Mouse (Mus musculus): ENCODE measurements around the gene 9030612E09Rik.

9030612E09Rik gene
- long read RNA-seq, experiment 1: 0 reads
- long read RNA-seq, experiment 2: 0 reads

GRCm38 (mm10) chr10:43174326-43175155 lies at the start of gene 9030612E09Rik, which contains the start of gene Sobp:
TSS of gene 9030612E09Rik (plus strand) at chr10:43174704.
TSS of gene Sobp (minus strand) at chr10:43174530.
- intact Hi-C loops (cut with DNase I): loop anchor here (10.0 kb wide), 1 partner anchor 140 kb away; no protein-coding TSS in a partner anchor

- intact Hi-C loops (cut with DNase I): no loop called here
Observed at GRCm38 (mm10) chr10:43128750-43129149, 45.8 kb upstream of the 9030612E09Rik start.

- intact Hi-C loops (cut with DNase I): no loop called here
Observed at GRCm38 (mm10) chr10:43134027-43134426, 40.5 kb upstream of the 9030612E09Rik start.

- intact Hi-C loops (cut with DNase I): no loop called here
Observed at GRCm38 (mm10) chr10:43143173-43143572, 31.3 kb upstream of the 9030612E09Rik start.

- intact Hi-C loops (cut with DNase I): no loop called here
Observed at GRCm38 (mm10) chr10:43148456-43148855, 26.0 kb upstream of the 9030612E09Rik start.

- intact Hi-C loops (cut with DNase I): no loop called here
Observed at GRCm38 (mm10) chr10:43152643-43153042, 21.9 kb upstream of the 9030612E09Rik start.

GRCm38 (mm10) chr10:43155046-43155560 lies 19.4 kb upstream of the 9030612E09Rik start:
- intact Hi-C loops (cut with DNase I): no loop called here

GRCm38 (mm10) chr10:43158917-43159316 lies 15.6 kb upstream of the 9030612E09Rik start:
- intact Hi-C loops (cut with DNase I): no loop called here

- intact Hi-C loops (cut with DNase I): no loop called here
Observed at GRCm38 (mm10) chr10:43159333-43159732, 15.2 kb upstream of the 9030612E09Rik start.

- intact Hi-C loops (cut with DNase I): no loop called here
Observed at GRCm38 (mm10) chr10:43162318-43162717, 12.2 kb upstream of the 9030612E09Rik start.

GRCm38 (mm10) chr10:43164406-43164805 lies 10.1 kb upstream of the 9030612E09Rik start:
- intact Hi-C loops (cut with DNase I): no loop called here

- intact Hi-C loops (cut with DNase I): no loop called here
Observed at GRCm38 (mm10) chr10:43166146-43166545, 8.4 kb upstream of the 9030612E09Rik start.

- intact Hi-C loops (cut with DNase I): no loop called here
Observed at GRCm38 (mm10) chr10:43166817-43167216, 7.7 kb upstream of the 9030612E09Rik start.

- intact Hi-C loops (cut with DNase I): no loop called here
Observed at GRCm38 (mm10) chr10:43168847-43169246, 5.7 kb upstream of the 9030612E09Rik start.

- intact Hi-C loops (cut with DNase I): loop anchor here (10.0 kb wide), 1 partner anchor 136 kb away; no protein-coding TSS in a partner anchor
Observed at GRCm38 (mm10) chr10:43171106-43171505, 3.4 kb upstream of the 9030612E09Rik start.

GRCm38 (mm10) chr10:43172066-43172465 lies 2.4 kb upstream of the 9030612E09Rik start:
- intact Hi-C loops (cut with DNase I): loop anchor here (10.0 kb wide), 1 partner anchor 137 kb away; no protein-coding TSS in a partner anchor

GRCm38 (mm10) chr10:43172554-43172953 lies 1.9 kb upstream of the 9030612E09Rik start:
- intact Hi-C loops (cut with DNase I): loop anchor here (10.0 kb wide), 1 partner anchor 138 kb away; no protein-coding TSS in a partner anchor

GRCm38 (mm10) chr10:43173141-43173827 lies 1.2 kb upstream of the 9030612E09Rik start:
- intact Hi-C loops (cut with DNase I): loop anchor here (10.0 kb wide), 1 partner anchor 138 kb away; no protein-coding TSS in a partner anchor

GRCm38 (mm10) chr10:43173828-43174325 lies 627 bp upstream of the 9030612E09Rik start:
- intact Hi-C loops (cut with DNase I): loop anchor here (10.0 kb wide), 1 partner anchor 139 kb away; no protein-coding TSS in a partner anchor

GRCm38 (mm10) chr10:43175156-43175601 lies 675 bp downstream of the 9030612E09Rik start:
- intact Hi-C loops (cut with DNase I): loop anchor here (10.0 kb wide), 1 partner anchor 140 kb away; no protein-coding TSS in a partner anchor

GRCm38 (mm10) chr10:43180313-43180912 lies 5.9 kb downstream of the 9030612E09Rik start:
- intact Hi-C loops (cut with DNase I): no loop called here
